Mouse (Mus musculus) spleen, adult 12 weeks (tissue): ENCODE results near the gene Tsga10ip.

Source experiments
- DNase-seq: peaks from one replicate; pipeline ENCODE4 v3.0.0; 2022; ENCODE audit warnings: low spot score

Gene Tsga10ip

GRCm38 (mm10) chr19:5402293-5402692, at the start of gene Tsga10ip:
Tsga10ip (minus strand) TSS chr19:5402526.
- no peak for DNase-seq

GRCm38 (mm10) chr19:5451766-5452165, 49.4 kb upstream of the Tsga10ip start:
- no peak for DNase-seq

GRCm38 (mm10) chr19:5449673-5450072, 47.3 kb upstream of the Tsga10ip start:
- no peak for DNase-seq

GRCm38 (mm10) chr19:5448354-5449150, 46.2 kb upstream of the Tsga10ip start:
- no peak for DNase-seq

- peak; percentile 49 for DNase-seq
These were observed 45.4 kb upstream of the Tsga10ip start, which contains the start of gene Fosl1 for GRCm38 (mm10) chr19:5447515-5448353. Fosl1 (plus strand) TSS chr19:5447547.

- no peak for DNase-seq
These were observed 43.4 kb upstream of the Tsga10ip start for GRCm38 (mm10) chr19:5445747-5446146.

GRCm38 (mm10) chr19:5444954-5445353, 42.6 kb upstream of the Tsga10ip start:
- no peak for DNase-seq

GRCm38 (mm10) chr19:5444371-5444908, 42.1 kb upstream of the Tsga10ip start:
- no peak for DNase-seq

- no peak for DNase-seq
These were observed 31.6 kb upstream of the Tsga10ip start for GRCm38 (mm10) chr19:5433951-5434350.

- DNase-seq = no peak
These were observed 30.9 kb upstream of the Tsga10ip start for GRCm38 (mm10) chr19:5432992-5433852.

GRCm38 (mm10) chr19:5431911-5432464, 29.7 kb upstream of the Tsga10ip start:
- no peak for DNase-seq

- DNase-seq = no peak
These were observed 28.1 kb upstream of the Tsga10ip start for GRCm38 (mm10) chr19:5430408-5430807.

GRCm38 (mm10) chr19:5429806-5430205, 27.5 kb upstream of the Tsga10ip start:
- DNase-seq = no peak

- DNase-seq = no peak
These were observed 26.9 kb upstream of the Tsga10ip start for GRCm38 (mm10) chr19:5429219-5429618.

GRCm38 (mm10) chr19:5428083-5428482, 25.8 kb upstream of the Tsga10ip start:
- no peak for DNase-seq

- DNase-seq = no peak
These were observed 24.4 kb upstream of the Tsga10ip start for GRCm38 (mm10) chr19:5426640-5427290.

GRCm38 (mm10) chr19:5425906-5426565, 23.7 kb upstream of the Tsga10ip start:
- no peak for DNase-seq

GRCm38 (mm10) chr19:5424782-5425741, 22.7 kb upstream of the Tsga10ip start, which contains the start of the genes Drap1 and AI837181:
Drap1 (minus strand) TSS chr19:5424979.
AI837181 (plus strand) TSS chr19:5425144.
- peak; percentile 87 for DNase-seq
